Mouse (Mus musculus): ENCODE results near the gene Tmem220. TPM values are rescaled to one million over a fixed set of nuclear protein-coding genes. Genes with fewer than 3 reads are reported as not detected.
"Not testable (repeated sequence)": the region's sequence is repeated elsewhere in the genome, so short reads cannot be mapped to it uniquely, and the experiment has no call there.

Tmem220 gene
- polyA plus RNA-seq, 1 experiment from 2014 or later, result 1.2 TPM

DNA sequence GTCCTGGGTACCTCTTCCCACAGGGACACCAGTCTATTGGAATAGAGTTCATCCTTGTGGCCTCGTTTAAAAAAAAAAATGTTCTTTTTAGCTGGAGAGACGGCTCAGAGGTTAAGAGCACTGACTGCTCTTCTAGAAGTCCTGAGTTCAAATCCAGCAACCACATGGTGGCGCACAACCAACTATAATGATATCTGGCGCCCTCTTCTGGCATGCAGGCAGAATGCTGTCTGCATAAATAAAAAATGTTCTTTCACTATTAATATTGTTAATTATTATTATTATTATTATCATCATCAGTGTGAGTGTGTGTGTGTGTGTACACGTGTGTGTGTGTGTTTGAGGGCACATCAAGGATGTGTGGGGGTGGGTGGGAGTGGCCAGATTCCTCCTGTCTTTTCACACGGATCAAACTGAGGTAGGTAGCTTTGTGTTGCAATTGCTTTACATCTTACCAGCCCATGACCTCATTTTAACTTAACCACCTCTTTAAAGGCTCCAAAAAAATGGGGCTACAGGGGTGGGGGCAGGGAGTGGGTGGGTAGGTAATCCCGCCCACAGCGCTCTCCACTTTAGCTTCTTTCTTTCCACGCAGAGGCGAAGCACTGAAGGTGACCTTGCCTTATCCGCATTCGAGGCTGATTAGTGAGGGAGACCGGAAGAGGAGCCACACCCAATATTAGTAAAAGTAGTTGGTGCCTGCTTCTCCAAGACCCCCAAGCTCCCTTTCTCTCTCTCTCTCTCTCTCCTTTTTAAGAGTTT lies 2.4 kb upstream of the Tmem220 start:
- Histone ChIP-seq H3K27me3 (peaks cover 42% of the 10 kb centered on the region), H3K4me1 (peaks cover 24% of the 10 kb centered on the region), H3K4me3 (no peak overlapping the region), H3K36me3 (no peaks in the 10 kb centered on the region), H3K27ac (replicated peaks) (no peak overlapping the region), H3K9ac (replicated peaks) (no peak overlapping the region), H3K4me2 (replicated peaks) (no peak overlapping the region), H3K9me3 (no peaks in the 10 kb centered on the region)
- ATAC-seq (ENCODE audit: low FRiP score, low read depth), result no peak
- 91% methylated on average over 13 of the region's 13 CpGs for WGBS

DNA sequence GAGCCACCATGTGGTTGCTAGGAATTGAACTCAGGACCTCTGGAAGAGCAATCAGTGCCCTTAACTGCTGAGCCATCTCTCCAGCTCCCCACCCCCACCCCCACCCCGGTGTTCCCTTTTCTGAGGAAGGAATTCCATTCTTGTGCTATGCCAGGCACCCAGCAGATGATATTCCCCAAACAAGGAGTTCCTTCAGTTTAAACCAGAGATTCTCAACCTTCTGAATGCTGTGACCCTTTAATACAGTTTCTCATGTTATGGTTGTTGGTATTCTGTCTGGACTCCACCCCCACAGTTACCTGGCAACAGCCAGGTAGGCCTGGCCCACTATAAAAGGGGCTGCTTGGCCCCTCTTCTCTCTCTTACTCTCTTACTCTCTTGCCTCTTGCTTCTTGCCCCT lies 1.8 kb upstream of the Tmem220 start:
- H3K36me3 ChIP-seq; ATAC-seq (ENCODE audit: low FRiP score, low read depth); H3K27ac ChIP-seq (replicated peaks); H3K4me2 ChIP-seq (replicated peaks); H3K4me3 ChIP-seq; H3K9me3 ChIP-seq; H3K9ac ChIP-seq (replicated peaks): not testable (repeated sequence)
- Histone ChIP-seq H3K27me3 (peaks cover 41% of the 10 kb centered on the region), H3K4me1 (peaks cover 17% of the 10 kb centered on the region)
- WGBS, result 31% methylated on average over 1 of the region's 1 CpGs

DNA sequence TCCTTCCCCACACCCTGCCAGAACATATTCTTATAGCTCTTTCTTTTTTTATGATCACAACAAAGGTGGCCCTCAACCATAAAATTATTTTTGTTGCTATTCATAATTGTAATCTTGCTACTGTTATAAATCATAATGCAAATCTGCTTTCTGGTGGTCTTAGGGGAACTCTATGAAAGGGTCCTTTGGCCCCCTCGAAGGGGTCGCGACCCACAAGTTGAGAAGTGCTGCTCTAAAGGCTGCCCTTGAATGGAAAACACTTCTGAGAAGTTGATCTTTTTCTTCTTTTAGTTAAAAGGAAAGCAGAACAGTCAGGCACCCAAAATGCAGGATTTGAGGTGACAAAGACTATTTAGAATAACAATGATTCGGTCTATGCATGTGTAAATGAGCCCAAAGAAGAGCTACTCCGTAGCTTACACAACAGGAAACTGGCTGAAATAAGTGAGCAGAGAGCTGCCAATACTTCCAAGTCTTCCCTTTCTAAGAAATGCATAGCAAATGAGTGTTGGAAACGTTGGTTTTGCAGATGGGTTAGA lies 1.1 kb upstream of the Tmem220 start:
- 14% methylated on average over 6 of the region's 6 CpGs for WGBS
- no peak for ATAC-seq (ENCODE audit: low FRiP score, low read depth)
- Histone ChIP-seq H3K9me3 (no peaks in the 10 kb centered on the region), H3K36me3 (no peaks in the 10 kb centered on the region), H3K27ac (replicated peaks) (no peak overlapping the region), H3K4me1 (peaks cover 15% of the 10 kb centered on the region), H3K4me3 (no peak overlapping the region), H3K27me3 (peaks cover 35% of the 10 kb centered on the region), H3K4me2 (replicated peaks) (0 out of 2 replicates have a peak overlapping the region, but pooled peaks have one; percentile 61), H3K9ac (replicated peaks) (no peak overlapping the region)

DNA sequence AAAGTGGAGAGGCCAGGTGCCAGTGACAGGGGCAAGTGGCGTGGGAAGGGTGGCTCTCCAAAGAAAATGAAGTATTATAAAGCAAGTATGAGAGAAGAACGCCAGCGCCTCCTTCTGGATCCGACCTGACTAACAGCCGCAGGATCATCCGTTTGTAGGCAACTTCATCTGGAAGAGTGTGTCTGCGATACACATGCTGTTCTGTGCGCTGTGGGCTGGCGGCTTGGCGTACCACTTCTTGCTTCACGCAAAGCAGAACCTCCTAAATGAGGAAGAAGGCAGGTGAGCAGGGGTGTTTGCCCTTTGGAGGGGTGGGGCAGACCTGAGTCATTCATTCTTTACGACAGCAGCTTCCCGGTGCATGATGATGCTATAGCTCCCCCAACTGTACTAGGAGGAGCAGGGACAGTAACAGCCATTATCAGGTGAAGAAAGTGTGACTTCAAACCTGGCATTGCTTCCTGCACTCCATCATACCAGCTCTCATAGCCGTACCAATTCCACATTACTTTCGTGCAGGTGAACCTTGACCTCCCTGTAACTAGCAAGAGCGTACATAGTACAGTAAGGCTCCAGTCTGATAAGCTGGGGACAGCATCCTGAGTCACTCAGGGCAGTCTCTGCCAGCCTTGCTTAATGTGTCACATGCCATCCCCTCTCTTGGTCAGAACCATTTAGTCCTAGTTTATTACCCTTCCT lies 6.1 kb downstream of the Tmem220 start:
- no peak overlapping the region for H3K27ac ChIP-seq (replicated peaks)
- no peaks in the 10 kb centered on the region for H3K36me3 ChIP-seq
- H3K9me3 ChIP-seq, result no peaks in the 10 kb centered on the region
- H3K4me2 ChIP-seq (replicated peaks), result no peak overlapping the region
- no peak overlapping the region for H3K4me3 ChIP-seq
- peaks cover under 1% of the 10 kb centered on the region; the same call in 1 of the 2 replicates for H3K4me1 ChIP-seq
- whole genome bisulfite sequencing, result 62% methylated on average over 16 of the region's 16 CpGs
- no peak overlapping the region for H3K9ac ChIP-seq (replicated peaks)
- ATAC-seq (ENCODE audit: low FRiP score, low read depth), result no peak
- 0 out of 2 replicates have a peak, but pooled peaks cover 4% of the 10 kb centered on the region for H3K27me3 ChIP-seq

DNA sequence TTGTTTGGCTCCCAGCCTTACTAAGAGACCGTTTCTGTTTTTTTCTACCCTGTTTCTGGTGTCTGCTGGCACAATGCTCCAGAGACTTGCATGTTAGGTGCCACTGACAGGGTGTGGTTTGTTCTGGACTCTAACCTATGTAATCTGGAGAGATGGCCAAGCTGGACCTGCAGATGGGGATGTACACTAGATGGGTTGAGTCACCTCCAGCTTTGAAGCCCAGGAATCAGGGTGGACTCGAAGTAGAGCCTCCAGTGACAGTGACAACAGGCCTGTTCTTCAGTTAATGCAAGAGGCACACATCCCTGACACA lies 6.6 kb downstream of the Tmem220 start:
- Histone ChIP-seq H3K27ac (replicated peaks) (no peak overlapping the region), H3K4me1 (no peaks in the 10 kb centered on the region), H3K4me3 (no peak overlapping the region), H3K36me3 (peaks cover 1% of the 10 kb centered on the region; the same call in 1 of the 2 replicates), H3K9ac (replicated peaks) (no peak overlapping the region), H3K27me3 (no peaks in the 10 kb centered on the region), H3K9me3 (no peaks in the 10 kb centered on the region), H3K4me2 (replicated peaks) (no peak overlapping the region)
- ATAC-seq (ENCODE audit: low FRiP score, low read depth), result no peak
- 75% methylated on average over 2 of the region's 2 CpGs for WGBS

DNA sequence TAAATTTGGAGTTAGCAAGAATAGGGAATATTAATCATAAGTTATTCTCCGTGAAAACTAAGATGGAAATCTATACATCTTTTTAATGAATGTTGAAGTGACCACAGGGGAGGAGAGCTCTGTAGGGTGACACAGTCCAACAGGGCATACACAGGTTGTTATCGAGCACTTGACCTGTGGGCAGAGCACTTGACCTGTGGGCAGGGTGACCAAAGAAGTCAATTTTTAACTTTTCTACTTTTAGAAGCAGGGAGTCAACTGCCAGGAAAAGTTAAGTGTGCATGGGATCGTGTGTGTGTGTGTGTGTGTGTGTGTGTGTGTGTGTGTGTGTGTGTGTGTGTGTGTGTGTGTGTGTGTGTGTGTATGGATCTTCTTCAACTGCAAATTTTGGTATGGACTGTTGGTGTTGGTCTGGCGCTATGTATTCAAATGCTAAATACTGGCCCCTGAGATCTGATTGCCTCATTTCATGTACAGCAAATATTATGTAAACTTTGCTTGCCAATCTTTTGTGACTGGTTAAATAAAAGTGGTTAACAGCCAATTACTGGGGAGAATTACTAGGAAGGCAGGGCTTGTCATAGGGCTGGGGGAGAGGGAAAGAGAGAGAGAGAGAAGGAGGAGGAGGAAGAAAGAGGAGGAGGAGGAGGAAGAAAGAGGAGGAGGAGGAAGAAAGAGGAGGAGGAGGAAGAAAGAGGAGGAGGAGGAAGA lies 10.0 kb downstream of the Tmem220 start:
- Histone ChIP-seq H3K27me3 (no peaks in the 10 kb centered on the region), H3K4me3 (no peak overlapping the region), H3K27ac (replicated peaks) (no peak overlapping the region), H3K4me2 (replicated peaks) (no peak overlapping the region), H3K9ac (replicated peaks) (no peak overlapping the region), H3K36me3 (peaks cover 29% of the 10 kb centered on the region), H3K9me3 (no peaks in the 10 kb centered on the region), H3K4me1 (no peaks in the 10 kb centered on the region)
- no peak for ATAC-seq (ENCODE audit: low FRiP score, low read depth)
- WGBS, result 86% methylated on average over 4 of the region's 4 CpGs

DNA sequence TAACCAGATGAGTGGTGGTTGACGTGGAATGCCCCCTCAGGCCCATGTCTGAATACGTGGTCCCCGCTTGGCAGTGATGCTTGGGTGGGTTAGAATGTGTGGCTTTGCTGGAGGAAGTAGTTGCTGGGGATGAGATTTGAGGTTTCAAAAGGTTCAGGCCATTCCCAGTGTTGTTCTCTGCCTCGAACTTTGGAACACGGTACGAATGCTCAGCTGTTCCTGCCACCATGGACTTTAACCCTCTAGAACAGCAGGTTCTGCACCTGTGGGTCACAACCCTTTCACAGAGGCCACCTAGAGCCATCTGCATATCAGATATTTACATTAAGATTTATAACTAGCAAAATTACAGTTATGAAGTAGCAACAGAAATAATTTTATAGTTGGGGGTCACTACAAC lies 11.3 kb downstream of the Tmem220 start:
- Histone ChIP-seq H3K27ac (replicated peaks) (no peak overlapping the region), H3K4me3 (no peak overlapping the region), H3K9me3 (no peaks in the 10 kb centered on the region; the same call in 1 of the 2 replicates), H3K4me1 (no peaks in the 10 kb centered on the region), H3K4me2 (replicated peaks) (no peak overlapping the region), H3K9ac (replicated peaks) (no peak overlapping the region), H3K27me3 (no peaks in the 10 kb centered on the region), H3K36me3 (peaks cover 42% of the 10 kb centered on the region)
- no peak for ATAC-seq (ENCODE audit: low FRiP score, low read depth)
- 89% methylated on average over 6 of the region's 6 CpGs for WGBS

DNA sequence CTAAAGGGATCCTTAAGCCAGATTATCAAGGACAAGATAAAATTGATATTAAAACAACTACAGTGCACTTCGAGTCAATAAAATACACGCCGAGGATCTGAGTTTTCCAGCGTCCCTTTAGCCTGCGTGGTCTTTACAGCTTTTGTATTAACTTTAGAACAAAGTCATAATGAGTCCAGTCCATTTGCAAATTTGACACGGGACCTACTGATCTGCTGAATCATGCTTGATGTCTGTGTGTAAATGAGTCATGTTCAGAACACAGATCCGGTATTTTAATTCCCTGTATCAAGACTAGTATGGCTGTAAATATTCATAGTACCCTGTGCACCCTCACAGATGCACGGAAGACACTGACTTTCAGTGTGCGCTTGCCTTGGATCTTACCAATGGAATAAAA lies 11.9 kb downstream of the Tmem220 start:
- H3K4me2 ChIP-seq (replicated peaks), result no peak overlapping the region
- no peaks in the 10 kb centered on the region for H3K4me1 ChIP-seq
- no peak overlapping the region for H3K4me3 ChIP-seq
- 95% methylated on average over 9 of the region's 9 CpGs for WGBS
- ATAC-seq (ENCODE audit: low FRiP score, low read depth), result no peak
- H3K9ac ChIP-seq (replicated peaks), result no peak overlapping the region
- peaks cover 48% of the 10 kb centered on the region for H3K36me3 ChIP-seq
- H3K27ac ChIP-seq (replicated peaks), result no peak overlapping the region
- no peaks in the 10 kb centered on the region for H3K27me3 ChIP-seq
- H3K9me3 ChIP-seq, result no peaks in the 10 kb centered on the region; the same call in 1 of the 2 replicates

DNA sequence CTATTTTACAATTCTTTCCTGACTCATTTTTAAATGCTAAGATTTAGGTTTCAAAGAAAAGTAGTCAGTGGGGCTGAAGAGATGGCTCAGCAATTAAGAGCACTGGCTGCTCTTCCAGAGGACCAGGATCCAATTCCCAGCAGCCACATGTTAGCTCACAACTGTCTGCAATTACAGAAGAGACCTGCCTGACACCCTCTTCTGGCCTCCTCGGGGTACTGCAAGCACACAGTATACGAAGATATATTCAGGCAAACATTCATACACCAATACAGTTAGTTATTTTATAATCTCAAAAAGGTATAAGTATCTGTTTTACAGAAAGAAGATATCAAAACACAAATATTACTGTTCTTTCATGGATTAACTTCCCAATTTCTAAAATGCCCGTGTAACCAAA lies 14.8 kb downstream of the Tmem220 start:
- Histone ChIP-seq H3K4me1 (0 out of 2 replicates have a peak, but pooled peaks cover 2% of the 10 kb centered on the region), H3K9ac (replicated peaks) (no peak overlapping the region), H3K36me3 (peaks cover 55% of the 10 kb centered on the region), H3K9me3 (no peaks in the 10 kb centered on the region; the same call in 1 of the 2 replicates), H3K4me3 (no peak overlapping the region), H3K4me2 (replicated peaks) (no peak overlapping the region), H3K27me3 (no peaks in the 10 kb centered on the region), H3K27ac (replicated peaks) (no peak overlapping the region)
- no peak for ATAC-seq (ENCODE audit: low FRiP score, low read depth)
- WGBS, result 87% methylated on average over 3 of the region's 3 CpGs

DNA sequence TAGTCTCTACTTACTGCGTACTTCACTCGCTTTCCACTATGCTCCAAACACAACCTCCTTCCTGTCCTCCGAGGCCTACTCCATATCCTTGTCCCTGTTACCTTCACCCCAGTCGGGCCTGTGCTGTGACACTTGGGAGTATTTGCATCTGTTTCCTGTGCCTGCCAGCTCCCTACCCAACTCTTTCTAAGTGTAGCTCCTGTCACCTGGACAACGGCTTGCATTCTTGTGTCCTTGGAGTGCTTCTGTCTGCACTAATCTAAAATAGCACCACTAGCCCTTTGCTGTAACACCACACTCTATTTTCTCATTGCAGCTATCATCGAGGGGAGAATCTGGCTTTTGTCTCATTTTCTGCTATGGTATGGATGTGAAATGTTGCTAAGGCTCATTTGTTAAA lies 15.5 kb downstream of the Tmem220 start:
- ATAC-seq (ENCODE audit: low FRiP score, low read depth), result no peak
- H3K27ac ChIP-seq (replicated peaks), result no peak overlapping the region
- WGBS, result 95% methylated on average over 6 of the region's 6 CpGs

DNA sequence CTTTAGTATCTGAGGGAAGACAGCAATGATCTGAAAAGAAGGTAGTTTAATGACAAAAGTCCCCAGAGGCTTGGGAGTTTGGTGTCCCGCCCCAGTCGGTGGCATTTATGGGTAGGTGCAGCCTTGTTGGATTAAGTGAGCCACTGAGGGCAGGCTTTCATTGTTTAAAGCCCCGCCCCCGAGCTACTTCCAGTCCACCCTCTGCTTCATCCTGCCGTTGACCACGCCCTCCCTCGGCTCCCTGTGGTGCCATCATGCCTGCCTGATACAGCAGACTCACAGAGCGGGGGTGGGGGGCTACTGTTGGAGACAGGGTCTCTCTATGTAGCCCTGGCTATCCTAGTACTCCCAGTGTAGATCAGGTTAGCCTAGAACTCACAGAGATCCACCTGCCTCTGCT lies 18.1 kb downstream of the Tmem220 start:
- H3K4me1 ChIP-seq, result 0 out of 2 replicates have a peak, but pooled peaks cover 2% of the 10 kb centered on the region
- 53% methylated on average over 8 of the region's 8 CpGs for WGBS
- no peaks in the 10 kb centered on the region; the same call in 1 of the 2 replicates for H3K9me3 ChIP-seq
- H3K4me2 ChIP-seq (replicated peaks), result no peak overlapping the region
- no peaks in the 10 kb centered on the region for H3K27me3 ChIP-seq
- H3K27ac ChIP-seq (replicated peaks), result no peak overlapping the region
- H3K4me3 ChIP-seq, result no peak overlapping the region
- H3K9ac ChIP-seq (replicated peaks), result no peak overlapping the region
- peaks cover 51% of the 10 kb centered on the region for H3K36me3 ChIP-seq
- ATAC-seq (ENCODE audit: low FRiP score, low read depth), result no peak

More for the DNA sequence above, 15.5 kb downstream of the Tmem220 start:
- Histone ChIP-seq H3K9me3 (no peaks in the 10 kb centered on the region; the same call in 1 of the 2 replicates), H3K9ac (replicated peaks) (no peak overlapping the region), H3K4me2 (replicated peaks) (no peak overlapping the region), H3K4me3 (no peak overlapping the region), H3K27me3 (no peaks in the 10 kb centered on the region), H3K36me3 (peaks cover 55% of the 10 kb centered on the region), H3K4me1 (0 out of 2 replicates have a peak, but pooled peaks cover 2% of the 10 kb centered on the region)

DNA sequence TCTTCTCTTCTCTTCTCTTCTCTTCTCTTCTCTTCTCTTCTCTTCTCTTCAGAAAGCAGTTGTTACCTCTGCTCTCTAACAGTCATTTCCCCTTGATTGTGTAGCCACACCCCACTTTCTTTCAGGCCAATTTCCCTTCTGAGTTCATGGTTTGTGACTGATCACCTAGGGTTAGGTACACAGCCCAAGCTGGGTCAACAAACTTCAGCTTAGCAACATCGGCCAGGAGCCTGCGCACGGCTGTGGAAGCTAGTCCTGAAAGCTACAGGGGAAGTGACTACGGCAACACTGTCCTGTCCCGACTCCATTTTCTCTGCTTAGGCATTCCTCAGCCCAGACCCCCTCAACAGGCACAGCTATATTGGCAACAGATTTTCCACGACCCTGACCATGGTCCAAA lies 20.0 kb downstream of the Tmem220 start:
- no peak overlapping the region for H3K4me3 ChIP-seq
- no peaks in the 10 kb centered on the region for H3K27me3 ChIP-seq
- peaks cover 32% of the 10 kb centered on the region for H3K36me3 ChIP-seq
- no peaks in the 10 kb centered on the region; the same call in 1 of the 2 replicates for H3K9me3 ChIP-seq
- no peak overlapping the region for H3K4me2 ChIP-seq (replicated peaks)
- 83% methylated on average over 6 of the region's 6 CpGs for WGBS
- H3K4me1 ChIP-seq, result 0 out of 2 replicates have a peak, but pooled peaks cover 2% of the 10 kb centered on the region
- H3K27ac ChIP-seq (replicated peaks), result no peak overlapping the region
- no peak for ATAC-seq (ENCODE audit: low FRiP score, low read depth)
- no peak overlapping the region for H3K9ac ChIP-seq (replicated peaks)

All from midbrain, embryonic 12.5 days (tissue).